Mouse (Mus musculus) CH12.LX (cell line): ENCODE measurements at regions not wholly inside any gene's neighbourhood (a gene's known extent, or its start where the extent isn't known, plus 50 kb on each side); places are given as distances from the start of the nearest gene placed in this dataset.

Experiments
- BHLHE40 ChIP-seq: IDR thresholded peaks from 2 replicates; pipeline ENCODE4 v1.6.1; 2011; ENCODE audit warnings: mild to moderate bottlenecking, low read depth, low read length, improper control_type of control experiment
- CTCF ChIP-seq, 2 experiments: IDR thresholded peaks in 1 of 2; conservative IDR thresholded peaks in 1 of 2; 2 replicates each; pipeline ENCODE4 v1.5.1; 2011 to 2012; ENCODE audit warnings: low read depth in 2 of 2, low read length in 2 of 2, improper control_type of control experiment in 1 of 2, inconsistent platforms in 1 of 2, mild to moderate bottlenecking in 1 of 2, moderate library complexity in 1 of 2
- PAX5 ChIP-seq: IDR thresholded peaks from 2 replicates; pipeline ENCODE4 v1.6.1; 2012; ENCODE audit warnings: low read length, inconsistent platforms, mixed read lengths
- POLR2A ChIP-seq: IDR thresholded peaks from 2 replicates; pipeline ENCODE4 v1.6.1; 2011; ENCODE audit warnings: low read depth, mild to moderate bottlenecking, improper control_type of control experiment, low read length
- RAD21 ChIP-seq: IDR thresholded peaks from 2 replicates; pipeline ENCODE4 v1.6.1; 2011; ENCODE audit warnings: low read depth, mild to moderate bottlenecking, low read length, improper control_type of control experiment, moderate library complexity
- TBP ChIP-seq: conservative IDR thresholded peaks from 2 replicates; pipeline ENCODE4 v1.6.1; 2011; ENCODE audit warnings: low read depth, low read length, improper control_type of control experiment
- ZMIZ1 ChIP-seq: IDR thresholded peaks from 2 replicates; pipeline ENCODE4 v1.6.1; 2012; ENCODE audit warnings: low read depth, mild to moderate bottlenecking, inconsistent platforms, low read length, improper control_type of control experiment

DNA sequence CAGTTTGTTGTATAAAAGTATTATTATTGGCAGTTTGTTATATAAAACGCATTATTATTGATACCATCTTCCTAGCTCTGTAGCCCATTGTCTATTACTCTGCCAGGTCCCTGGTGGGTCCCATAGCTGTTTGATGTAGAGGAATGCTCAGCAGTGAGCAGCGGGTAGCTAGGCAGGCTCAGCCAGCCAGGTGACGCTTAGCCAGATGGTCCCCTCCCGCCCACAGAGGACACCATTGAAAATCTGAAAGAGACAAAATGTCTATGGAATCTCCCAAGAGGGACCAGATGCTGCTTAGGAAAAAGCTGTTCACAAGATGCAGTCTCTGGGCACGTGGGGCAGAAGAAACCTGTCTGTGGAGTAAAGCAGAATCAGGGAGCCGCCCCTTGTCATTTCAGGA, 526.5 kb upstream of the Btbd3 start:
- no peak for TF ChIP-seq BHLHE40
- no peak for TF ChIP-seq RAD21
- TF ChIP-seq CTCF (conservative IDR thresholded peaks at IDR 0.05 in 1 of 2, IDR thresholded peaks at IDR 0.05 in 1 of 2; ENCODE audit: low read depth in 2 of 2, low read length in 2 of 2) = no peak
- TF ChIP-seq ZMIZ1 = no peak
- TF ChIP-seq TBP = no peak
- TF ChIP-seq PAX5 = no peak
- TF ChIP-seq POLR2A = no peak
